15 mouse cellular contexts compared by ENCODE assay signal in the genomic region with DNA sequence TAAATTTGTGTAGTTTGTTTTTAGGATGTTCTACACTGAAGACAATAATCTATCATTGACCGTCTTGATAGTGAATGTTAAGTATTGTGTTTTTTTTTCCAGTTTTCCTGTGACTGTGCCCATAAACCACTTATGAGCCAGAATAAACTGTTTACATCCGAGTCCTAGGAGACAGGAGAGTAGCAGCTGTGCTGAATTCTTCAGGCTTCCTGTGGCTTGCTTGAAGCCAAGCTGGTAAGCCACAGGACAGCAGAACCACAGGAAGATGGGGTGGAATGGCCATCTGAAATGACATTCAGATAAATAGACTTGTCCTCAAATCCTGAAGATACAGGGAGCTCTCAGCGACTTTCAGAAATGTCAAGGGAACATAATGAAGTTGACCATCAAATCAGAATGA.
"Had no signal": no experiment of that assay in that cellular context is flagged by ENCODE, and none has a peak within 500 bp of the region (broad histone marks: within the 10 kb centered on the region; RNA-seq: fewer than 3 reads in every experiment).

No protein-coding gene starts in this region.

- H3K4me3 ChIP-seq: neural tube, embryonic 15.5 days; stomach, embryonic 15.5 days had no signal

- H3K9ac ChIP-seq: neural tube, embryonic 15.5 days; stomach, embryonic 15.5 days had no signal

- H3K27me3 ChIP-seq: neural tube, embryonic 15.5 days; stomach, embryonic 15.5 days had no signal

- DNase-seq: retina, postnatal 1 day; right cerebral cortex, adult 18-20 months; right cerebral cortex, postnatal 14 days; right cerebral cortex, postnatal 25 days; right cerebral cortex, postnatal 4 days; spleen, adult 18-20 months; thymus, adult 18-20 months; thymus, adult 2 months; thymus, postnatal 14 days; thymus, postnatal 25 days; thymus, postnatal 36 days; thymus, postnatal 4 days had no signal

- H3K4me2 ChIP-seq: neural tube, embryonic 15.5 days; stomach, embryonic 15.5 days had no signal

- H3K4me1 ChIP-seq: neural tube, embryonic 15.5 days; stomach, embryonic 15.5 days had no signal

- H3K27ac ChIP-seq: neural tube, embryonic 15.5 days; stomach, embryonic 15.5 days; stomach, postnatal 0 days had no signal

- H3K36me3 ChIP-seq: neural tube, embryonic 15.5 days; stomach, embryonic 15.5 days had no signal
